Mouse (Mus musculus): Measurements from ENCODE around the gene Huwe1. TPM values are rescaled to one million over a fixed set of nuclear protein-coding genes. Genes with fewer than 3 reads are reported as not detected.
A peak's percentile ranks its signal among the peaks of the same experiment; 100 is the strongest.

The Huwe1 gene
- 100 to 1,000 TPM; 300 to 301 TPM for total RNA-seq (2021)

- intact Hi-C loops (cut with DNase I) = loop anchor here (10.0 kb wide), 1 partner anchor 276 kb away; the partner anchor contains the start of gene Phf8
- DNase-seq = peak; percentile 82
These were observed at the start of gene Huwe1 for GRCm38 (mm10) chrX:151800701-151801511. Huwe1 (plus strand) TSS chrX:151800807.

- DNase-seq = no peak
- intact Hi-C loops (cut with DNase I) = no loop called here
These were observed 20.3 kb upstream of the Huwe1 start for GRCm38 (mm10) chrX:151780348-151780747.

- DNase-seq = no peak
- intact Hi-C loops (cut with DNase I) = no loop called here
These were observed 17.7 kb upstream of the Huwe1 start for GRCm38 (mm10) chrX:151782939-151783338.

- intact Hi-C loops (cut with DNase I) = no loop called here
- no peak for DNase-seq
These were observed 7.8 kb upstream of the Huwe1 start for GRCm38 (mm10) chrX:151792766-151793165.

GRCm38 (mm10) chrX:151797970-151798369, 2.6 kb upstream of the Huwe1 start:
- intact Hi-C loops (cut with DNase I) = no loop called here

GRCm38 (mm10) chrX:151802328-151802955, 1.8 kb downstream of the Huwe1 start:
- intact Hi-C loops (cut with DNase I) = loop anchor here (10.0 kb wide), 1 partner anchor 278 kb away; the partner anchor contains the start of gene Phf8
- DNase-seq = no peak

More at GRCm38 (mm10) chrX:151797970-151798369, 2.6 kb upstream of the Huwe1 start:
- no peak for DNase-seq

GRCm38 (mm10) chrX:151802956-151803776, 2.6 kb downstream of the Huwe1 start:
- peak; percentile 94 for DNase-seq
- intact Hi-C loops (cut with DNase I) = loop anchor here (10.0 kb wide), 1 partner anchor 278 kb away; the partner anchor contains the start of gene Phf8

GRCm38 (mm10) chrX:151803777-151804101, 3.1 kb downstream of the Huwe1 start:
- intact Hi-C loops (cut with DNase I) = loop anchor here (10.0 kb wide), 1 partner anchor 279 kb away; the partner anchor contains the start of gene Phf8
- peak; percentile 51 for DNase-seq

- no peak for DNase-seq
- intact Hi-C loops (cut with DNase I) = loop anchor here (10.0 kb wide), 1 partner anchor 280 kb away; the partner anchor contains the start of gene Phf8
These were observed 3.8 kb downstream of the Huwe1 start for GRCm38 (mm10) chrX:151804388-151804787.

GRCm38 (mm10) chrX:151811481-151811880, 10.9 kb downstream of the Huwe1 start:
- DNase-seq = no peak
- intact Hi-C loops (cut with DNase I) = no loop called here

GRCm38 (mm10) chrX:151813656-151814055, 13.0 kb downstream of the Huwe1 start:
- no peak for DNase-seq
- intact Hi-C loops (cut with DNase I) = no loop called here

GRCm38 (mm10) chrX:151817712-151818111, 17.1 kb downstream of the Huwe1 start:
- intact Hi-C loops (cut with DNase I) = no loop called here
- DNase-seq = no peak

GRCm38 (mm10) chrX:151828971-151829370, 28.4 kb downstream of the Huwe1 start:
- no peak for DNase-seq
- intact Hi-C loops (cut with DNase I) = no loop called here

GRCm38 (mm10) chrX:151831260-151831659, 30.7 kb downstream of the Huwe1 start:
- intact Hi-C loops (cut with DNase I) = no loop called here
- DNase-seq = no peak

GRCm38 (mm10) chrX:151832982-151833381, 32.4 kb downstream of the Huwe1 start:
- no peak for DNase-seq
- intact Hi-C loops (cut with DNase I) = no loop called here

GRCm38 (mm10) chrX:151859436-151859835, 58.8 kb downstream of the Huwe1 start:
- intact Hi-C loops (cut with DNase I) = loop anchor here (10.0 kb wide), 1 partner anchor 315 kb away; no protein-coding TSS in a partner anchor
- no peak for DNase-seq

GRCm38 (mm10) chrX:151910692-151911091, 110.1 kb downstream of the Huwe1 start:
- intact Hi-C loops (cut with DNase I) = loop anchor here (10.0 kb wide), 2 partner anchors 46 to 916 kb away; no protein-coding TSS in a partner anchor

GRCm38 (mm10) chrX:151912267-151912666, 111.7 kb downstream of the Huwe1 start:
- intact Hi-C loops (cut with DNase I) = loop anchor here (10.0 kb wide), 2 partner anchors 47 to 917 kb away; no protein-coding TSS in a partner anchor
- DNase-seq = no peak

More at GRCm38 (mm10) chrX:151910692-151911091, 110.1 kb downstream of the Huwe1 start:
- no peak for DNase-seq

GRCm38 (mm10) chrX:151929390-151929789, 128.8 kb downstream of the Huwe1 start:
- no peak for DNase-seq
- intact Hi-C loops (cut with DNase I) = loop anchor here (5.0 kb wide), 1 partner anchor 42 kb away; no protein-coding TSS in a partner anchor

- DNase-seq = no peak
- intact Hi-C loops (cut with DNase I) = no loop called here
These were observed 138.2 kb downstream of the Huwe1 start for GRCm38 (mm10) chrX:151938852-151939251.

Measured in left cerebral cortex, postnatal 4 days (tissue).